Comparison of ENCODE assay signal across 8 mouse cellular contexts in genomic region chr2:170204768-170205514, GRCm38 (mm10). TPM values are rescaled to one million over a fixed set of nuclear protein-coding genes. Genes with fewer than 3 reads are reported as not detected.
DNase-seq lines count a peak whose midpoint lies in the region; ATAC-seq and TF ChIP-seq lines count a peak whose summit lies in the region.

No protein-coding gene starts in this region.

- intact Hi-C loops in left cerebral cortex, postnatal 25 days (cut with DNase I): no loop called here

- peak overlapping the region; percentile 56 for H3K4me2 ChIP-seq in hindbrain, embryonic 12.5 days (replicated peaks)

- H3K9ac ChIP-seq in hindbrain, embryonic 12.5 days: peak overlapping the region; percentile 23; the same call in 1 of the 2 replicates

- 41% methylated on average over 10 of the region's 10 CpGs for WGBS in hindbrain, embryonic 12.5 days

- no peaks in the 10 kb centered on the region; the same call in 1 of the 2 replicates for H3K27me3 ChIP-seq in hindbrain, embryonic 12.5 days

- peaks cover 10% of the 10 kb centered on the region for H3K4me1 ChIP-seq in brown adipose tissue, adult 24 weeks (ENCODE audit: control insufficient read depth, insufficient read depth, insufficient read length, low read length)
- H3K4me1 ChIP-seq in hindbrain, embryonic 12.5 days: peaks cover 15% of the 10 kb centered on the region

- no peak for ATAC-seq in hindbrain, embryonic 12.5 days (ENCODE audit: low FRiP score)
- ATAC-seq in megakaryocyte progenitor cell, adult 5-6 weeks (replicated peaks; ENCODE audit: poor library complexity): peak; percentile 24

- H3K4me3 ChIP-seq in layer of hippocampus, adult 2 months: peak overlapping the region; percentile 44
- H3K4me3 ChIP-seq in brown adipose tissue, adult 24 weeks (ENCODE audit: insufficient read depth, low read depth, low read length): peak overlapping the region; percentile 61
- H3K4me3 ChIP-seq in hindbrain, embryonic 12.5 days: peak overlapping the region; percentile 30

- no peaks in the 10 kb centered on the region for H3K36me3 ChIP-seq in hindbrain, embryonic 12.5 days

- H3K9me3 ChIP-seq in hindbrain, embryonic 12.5 days (replicated peaks): no peaks in the 10 kb centered on the region

- no peak for DNase-seq in layer of hippocampus, adult 2 months (ENCODE audit: low spot score in 2 of 2)
- no peak for DNase-seq in layer of hippocampus, adult 8-10 months (ENCODE audit: low spot score in 2 of 2)
- DNase-seq in right cerebral cortex, postnatal 36 days (ENCODE audit: low spot score in 2 of 2): no peak
- DNase-seq in left cerebral cortex, postnatal 25 days (ENCODE audit: low spot score in 2 of 2): no peak
- DNase-seq in adrenal gland, postnatal 4 days (ENCODE audit: low spot score in 2 of 2): no peak

- no peak for TF ChIP-seq CTCF in layer of hippocampus, adult 2 months (conservative IDR thresholded peaks at IDR 0.05)

- H3K27ac ChIP-seq in layer of hippocampus, adult 2 months: no peak overlapping the region
- peak overlapping the region; percentile 97 for H3K27ac ChIP-seq in brown adipose tissue, adult 24 weeks (replicated peaks; ENCODE audit: low read depth, low read length)
- H3K27ac ChIP-seq in hindbrain, embryonic 12.5 days: no peak overlapping the region

RNA-seq across cellular contexts. Expression of gene Zfp217, which starts 57.0 kb away (rescaled TPM):
- 1 to 10 TPM; 3.0 to 3.8 TPM for total RNA-seq in layer of hippocampus, adult 2 months (2021)
- 1 to 10 TPM; 3.2 to 5.3 (median 4.5) TPM for total RNA-seq in layer of hippocampus, adult 8-10 months (2022)
- 5.3 and 7.2 TPM in 2 replicates for polyA plus RNA-seq in brown adipose tissue, adult 24 weeks (2012; ENCODE audit: insufficient read depth, insufficient read length, missing spikeins)
- polyA plus RNA-seq in hindbrain, embryonic 12.5 days (2016; fragmentation: Nextera tagmentation; extraction: Ambion mirVana): 3.7 and 3.9 TPM in 2 replicates
- total RNA-seq in megakaryocyte progenitor cell, adult 5-6 weeks (2015): 23.6 and 30.2 TPM in 2 replicates
- total RNA-seq in megakaryocyte progenitor cell, adult 5-6 weeks (2017): 30.4 and 31.2 TPM in 2 replicates
- 1 to 10 TPM; 2.4 to 3.0 TPM for total RNA-seq in left cerebral cortex, postnatal 25 days (2021)
- total RNA-seq in adrenal gland, postnatal 4 days (2021): 10 to 100 TPM; 34.9 to 37.9 TPM
